Mouse (Mus musculus) monocyte, adult 5-6 weeks (primary cell): ENCODE measurements around the gene Clip2. TPM values are rescaled to one million over a fixed set of nuclear protein-coding genes. Genes with fewer than 3 reads are reported as not detected.
"Not testable (repeated sequence)": the region's sequence is repeated elsewhere in the genome, so short reads cannot be mapped to it uniquely, and the experiment has no call there.

Experiments
- ATAC-seq: fragments of 153-309, 156-312 bp; replicated peaks from 2 replicates; pipeline ENCODE4 v1.8.0; 2017; ENCODE audit warnings: mild to moderate bottlenecking; ENCODE audit not compliant: low TSS enrichment, insufficient number of reproducible peaks, severe bottlenecking, poor library complexity, low FRiP score
- total RNA-seq: library from RNA; stranded (forward); fragments of 200-1000, 200-491, 200-594 nt; gene quantifications from 3 replicates; pipeline ENCODE4 v1.2.3, GENCODE M21; 2017

The Clip2 gene
- total RNA-seq, 1 experiment from 2014 or later, result 18.2 TPM

- ATAC-seq, result not testable (repeated sequence)
These were observed 105.5 kb downstream of the Clip2 start for GRCm38 (mm10) chr5:134446755-134447154.

- ATAC-seq, result no peak
These were observed 106.3 kb downstream of the Clip2 start for GRCm38 (mm10) chr5:134445895-134446294.

- ATAC-seq, result no peak
These were observed 106.9 kb downstream of the Clip2 start for GRCm38 (mm10) chr5:134445208-134445831.

GRCm38 (mm10) chr5:134444473-134444872, 107.8 kb downstream of the Clip2 start:
- no peak for ATAC-seq

- no peak for ATAC-seq
These were observed 110.2 kb downstream of the Clip2 start for GRCm38 (mm10) chr5:134442066-134442465.

GRCm38 (mm10) chr5:134441105-134441504, 111.1 kb downstream of the Clip2 start:
- no peak for ATAC-seq

GRCm38 (mm10) chr5:134440098-134440497, 112.1 kb downstream of the Clip2 start:
- no peak for ATAC-seq

GRCm38 (mm10) chr5:134439481-134439880, 112.8 kb downstream of the Clip2 start:
- ATAC-seq, result no peak

Other genes starting within 250 kb of the Clip2 start
- 22.4 to 40.1 TPM (median 30.9 TPM) in 3 replicates for gene Gtf2i, start 237.7 kb downstream of the Clip2 start, total RNA-seq
- 2.0 to 2.8 TPM (median 2.4 TPM) in 3 replicates for gene Gtf2ird1, start 95.7 kb downstream of the Clip2 start, total RNA-seq
- gene Syna, start 7.7 kb upstream of the Clip2 start, total RNA-seq, result not detected in 3 replicates
- 50.7 to 69.7 TPM (median 58.7 TPM) in 3 replicates for gene Rfc2, start 28.9 kb upstream of the Clip2 start, total RNA-seq
- gene Lat2, start 62.6 kb upstream of the Clip2 start, total RNA-seq, result 191 to 217 TPM (median 196 TPM) in 3 replicates
- 260 to 269 TPM (median 265 TPM) in 3 replicates for gene Eif4h, start 87.1 kb upstream of the Clip2 start, total RNA-seq
- gene Limk1, start 136.2 kb upstream of the Clip2 start, total RNA-seq, result 5.1 to 31.9 TPM (median 6.9 TPM) in 3 replicates
- gene Eln, start 194.9 kb upstream of the Clip2 start, total RNA-seq, result not detected in 3 replicates